In the genomic region with DNA sequence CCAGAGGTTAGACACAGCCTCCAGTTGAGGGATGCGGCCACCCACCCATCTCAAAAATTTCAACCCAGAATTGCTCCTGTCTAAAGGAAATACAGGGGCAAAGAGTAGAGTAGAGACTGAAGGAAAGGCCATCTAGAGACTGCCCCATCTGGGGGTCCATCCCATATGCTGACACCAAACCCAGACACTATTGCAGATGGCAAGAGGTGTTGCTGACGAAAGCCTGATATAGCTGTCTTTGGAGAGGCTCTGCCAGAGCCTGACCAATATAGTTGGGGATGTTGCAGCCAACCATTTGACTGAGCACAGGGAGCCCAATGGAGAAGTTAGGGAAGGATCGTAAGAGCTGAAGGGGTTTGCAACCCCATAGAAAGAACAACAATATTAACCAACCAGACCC, we compare ENCODE assay signal across 18 mouse cellular contexts.
DNase-seq lines count a peak whose midpoint lies in the region; ATAC-seq and TF ChIP-seq lines count a peak whose summit lies in the region.
"Had no signal": no experiment of that assay in that cellular context is flagged by ENCODE, and none has a peak within 500 bp of the region (broad histone marks: within the 10 kb centered on the region; RNA-seq: fewer than 3 reads in every experiment).

No protein-coding gene starts in this region.

- H3K4me1 ChIP-seq in lung, embryonic 14.5 days (ENCODE audit: insufficient read depth): no peaks in the 10 kb centered on the region

- no peak overlapping the region for H3K4me2 ChIP-seq in lung, embryonic 14.5 days

- H3K9me3 ChIP-seq in lung, embryonic 14.5 days (ENCODE audit: low read depth, low read length): no peaks in the 10 kb centered on the region
- H3K9me3 ChIP-seq: G1E had no signal

- peak; percentile 62 for DNase-seq in lung, embryonic 14.5 days
- no peak for DNase-seq in lung, postnatal 36 days
- DNase-seq: adrenal gland, adult 2 months; adrenal gland, adult 8-10 months; adrenal gland, postnatal 10 days; adrenal gland, postnatal 14 days; adrenal gland, postnatal 25 days; adrenal gland, postnatal 36 days; B cell, adult 2 months; cerebellum, adult 11 months; cerebellum, adult 11-12 months; cerebellum, adult 18-20 months; cerebellum, adult 2 months had no signal

- H3K36me3 ChIP-seq in lung, embryonic 14.5 days (ENCODE audit: insufficient read depth): no peaks in the 10 kb centered on the region
- H3K36me3 ChIP-seq: G1E had no signal

- H3K27ac ChIP-seq in lung, embryonic 14.5 days (ENCODE audit: low read depth): no peak overlapping the region

- TF ChIP-seq CTCF in lung, embryonic 14.5 days (IDR thresholded peaks at IDR 0.05; ENCODE audit: low read depth): no peak

- ATAC-seq in lung, embryonic 14.5 days (ENCODE audit: insufficient read depth): peak; percentile 62; the same call in 1 of the 2 replicates
- ATAC-seq: activated CD4-positive, CD25-positive, alpha-beta regulatory T cell, adult 4 months; CD4-positive, CD25-positive, alpha-beta regulatory T cell, adult 4 months; Patski had no signal

- WGBS in lung, embryonic 14.5 days: 76% methylated on average over 3 of the region's 3 CpGs

- no peaks in the 10 kb centered on the region for H3K27me3 ChIP-seq in lung, embryonic 14.5 days (ENCODE audit: insufficient read depth, low read length)
- H3K27me3 ChIP-seq: CH12.LX, Patski had no signal

- no peak overlapping the region for H3K9ac ChIP-seq in lung, embryonic 14.5 days

- no peak overlapping the region for H3K4me3 ChIP-seq in lung, embryonic 14.5 days (ENCODE audit: low read depth, low read length)
